ENCODE assay signal across 7 mouse cellular contexts in genomic region chr11:104289199-104290031, GRCm38 (mm10). TPM values are rescaled to one million over a fixed set of nuclear protein-coding genes. Genes with fewer than 3 reads are reported as not detected.
DNase-seq lines count a peak whose midpoint lies in the region; ATAC-seq lines count a peak whose summit lies in the region.

No protein-coding gene starts in this region.

- peak; percentile 72 for ATAC-seq in megakaryocyte, adult 5-6 weeks (ENCODE audit: poor library complexity, severe bottlenecking)

- DNase-seq in WW6 (ENCODE audit: low read depth, low spot score), result peak; percentile 98
- peak; percentile 85 to 87 for DNase-seq in cerebellum, postnatal 25 days
- DNase-seq in frontal cortex, postnatal 14 days (ENCODE audit: low spot score in 2 of 2), result peak; percentile 48 to 61
- DNase-seq in hindlimb bud, embryonic 11.5 days (ENCODE audit: extremely low spot score, low read depth, low spot score), result peak; percentile 72
- peak; percentile 72 to 76 for DNase-seq in left cerebral cortex, adult 18-20 months (ENCODE audit: low spot score in 2 of 2)
- peak; percentile 66 to 74 for DNase-seq in right cerebral cortex, postnatal 10 days (ENCODE audit: low spot score in 2 of 2)

RNA-seq across cellular contexts. Expression of gene Mapt, which starts 58.2 kb away (rescaled TPM):
- total RNA-seq in left cerebral cortex, adult 18-20 months (2021), result 100 to 1,000 TPM; 350 to 364 TPM
- total RNA-seq in megakaryocyte, adult 5-6 weeks (2015), result 0.09 and 0.36 TPM in 2 replicates
- 0.48 and 1.5 TPM in 2 replicates for total RNA-seq in megakaryocyte, adult 5-6 weeks (2017)

Comparison
In these comparisons a context has a peak if more than half of its experiments do, and no peak if none do; other contexts are left out.
1. Peak in every context shown above with its lines: DNase-seq and ATAC-seq.
2. RNA of gene Mapt, which starts 58.2 kb away (total RNA-seq): 350 to 364 TPM in left cerebral cortex, adult 18-20 months; 0.09 to 1.5 TPM in megakaryocyte, adult 5-6 weeks; every median in the first group is over 100 times any median in the second.